Mouse (Mus musculus): ENCODE results near the gene Rps29. TPM values are rescaled to one million over a fixed set of nuclear protein-coding genes. Genes with fewer than 3 reads are reported as not detected.
A peak's percentile ranks its signal among the peaks of the same experiment; 100 is the strongest.
"Not testable (repeated sequence)": the region's sequence is repeated elsewhere in the genome, so short reads cannot be mapped to it uniquely, and the experiment has no call there.

The Rps29 gene
- polyA plus RNA-seq, 1 experiment = 1,265 TPM

DNA sequence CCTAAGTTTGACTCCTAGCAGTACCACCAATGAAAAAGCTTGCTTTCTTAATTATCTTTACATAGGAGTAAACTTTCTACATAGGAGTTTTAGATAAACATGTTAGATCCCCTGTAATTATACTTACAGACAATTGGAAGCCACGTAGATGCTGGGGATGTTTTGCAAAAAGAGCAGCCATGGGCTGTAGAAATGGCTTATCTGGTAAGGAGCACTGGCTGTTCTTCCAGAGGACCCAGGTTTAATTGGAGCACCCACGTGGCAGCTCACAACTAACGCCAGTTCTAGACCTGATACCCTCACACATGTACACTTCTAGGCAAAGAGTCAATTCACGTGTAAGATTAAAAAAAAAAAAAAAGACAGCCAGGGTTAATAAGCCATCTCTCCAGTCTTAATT, 22.8 kb upstream of the Rps29 start:
- no peak for DNase-seq (ENCODE audit: extremely low spot score in 1 of 2, low spot score in 1 of 2)

DNA sequence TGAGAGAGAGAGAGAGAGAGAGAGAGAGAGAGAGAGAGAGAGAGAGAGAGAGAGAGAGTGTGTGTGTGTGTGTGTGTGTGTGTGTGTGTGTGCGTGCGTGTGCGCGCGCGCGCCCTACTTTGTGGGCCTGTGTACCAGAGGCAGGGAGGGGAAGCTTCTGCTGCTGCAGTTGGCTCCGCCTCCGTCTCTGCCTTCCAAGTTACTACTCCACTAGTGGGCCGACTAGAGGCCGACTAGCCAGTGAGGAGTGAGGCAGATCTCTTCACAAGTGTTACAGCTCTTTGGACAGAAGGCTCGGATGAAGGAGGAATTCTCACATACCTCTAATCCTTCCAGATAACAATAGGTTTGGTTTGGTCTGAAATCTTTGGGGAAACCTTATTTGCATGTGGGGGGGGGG, 20.4 kb upstream of the Rps29 start:
- DNase-seq (ENCODE audit: extremely low spot score in 1 of 2, low spot score in 1 of 2) = no peak

DNA sequence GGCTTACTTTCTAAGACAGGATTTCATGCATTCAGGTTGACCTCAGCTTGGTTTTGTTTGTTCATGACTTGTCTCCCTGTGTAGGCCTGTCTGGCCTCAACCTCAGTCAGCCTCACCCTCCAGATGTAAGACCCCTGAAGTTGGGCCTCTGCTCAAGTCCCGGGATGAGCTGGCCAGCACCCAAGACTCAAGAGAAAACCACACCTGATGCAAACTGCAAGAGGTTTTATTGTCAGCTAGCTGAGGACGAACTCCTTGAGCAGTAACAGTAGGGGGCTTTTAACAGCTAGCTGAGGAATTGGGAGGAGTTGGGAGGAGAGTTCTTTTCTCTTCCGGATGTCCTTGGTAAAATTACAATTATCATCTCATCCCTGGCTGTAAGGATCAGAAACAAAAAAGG, 18.5 kb upstream of the Rps29 start:
- DNase-seq (ENCODE audit: extremely low spot score in 1 of 2, low spot score in 1 of 2) = no peak

GRCm38 (mm10) chr12:69175975-69176374, 17.0 kb upstream of the Rps29 start:
- DNase-seq (ENCODE audit: extremely low spot score in 1 of 2, low spot score in 1 of 2) = no peak

- no peak for DNase-seq (ENCODE audit: extremely low spot score in 1 of 2, low spot score in 1 of 2)
Observed at GRCm38 (mm10) chr12:69171307-69171706, 12.3 kb upstream of the Rps29 start.

GRCm38 (mm10) chr12:69168461-69169106, 9.6 kb upstream of the Rps29 start, which contains the start of gene Lrr1:
Gene Lrr1 (plus strand): TSS chr12:69168814.
- peak; percentile 61 to 85 for DNase-seq (ENCODE audit: extremely low spot score in 1 of 2, low spot score in 1 of 2)

- no peak for DNase-seq (ENCODE audit: extremely low spot score in 1 of 2, low spot score in 1 of 2)
Observed at GRCm38 (mm10) chr12:69167656-69168460, 8.9 kb upstream of the Rps29 start.

DNA sequence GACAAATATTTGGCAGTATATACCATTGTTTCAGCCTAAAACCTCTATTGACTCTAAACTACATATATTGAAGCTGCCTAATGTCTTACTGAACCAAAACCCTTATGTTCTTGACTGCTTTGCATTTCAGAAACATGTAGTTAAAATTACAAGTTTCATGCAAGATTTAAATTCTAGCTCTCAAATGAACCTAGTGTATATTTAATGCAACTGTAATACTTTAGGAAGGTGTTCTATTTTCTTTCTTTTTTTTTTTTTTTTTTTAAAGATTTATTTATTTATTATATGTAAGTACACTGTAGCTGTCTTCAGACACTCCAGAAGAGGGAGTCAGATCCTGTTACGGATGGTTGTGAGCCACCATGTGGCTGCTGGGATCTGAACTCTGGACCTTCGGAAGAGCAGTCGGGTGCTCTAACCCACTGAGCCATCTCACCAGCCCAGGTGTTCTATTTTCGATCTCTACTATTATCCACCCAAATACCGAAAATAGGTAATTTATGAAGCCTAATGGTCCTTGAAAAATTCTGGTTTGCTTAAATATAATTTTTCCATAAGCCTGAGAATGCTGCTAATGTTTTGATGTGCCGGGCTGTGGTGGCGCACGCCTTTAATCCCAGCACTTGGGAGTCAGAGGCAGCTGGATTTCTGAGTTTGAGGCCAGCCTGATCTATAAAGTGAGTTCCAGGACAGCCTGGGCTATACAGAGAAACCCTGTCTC, 8.0 kb upstream of the Rps29 start:
- not testable (repeated sequence) for DNase-seq (ENCODE audit: extremely low spot score in 1 of 2, low spot score in 1 of 2)

DNA sequence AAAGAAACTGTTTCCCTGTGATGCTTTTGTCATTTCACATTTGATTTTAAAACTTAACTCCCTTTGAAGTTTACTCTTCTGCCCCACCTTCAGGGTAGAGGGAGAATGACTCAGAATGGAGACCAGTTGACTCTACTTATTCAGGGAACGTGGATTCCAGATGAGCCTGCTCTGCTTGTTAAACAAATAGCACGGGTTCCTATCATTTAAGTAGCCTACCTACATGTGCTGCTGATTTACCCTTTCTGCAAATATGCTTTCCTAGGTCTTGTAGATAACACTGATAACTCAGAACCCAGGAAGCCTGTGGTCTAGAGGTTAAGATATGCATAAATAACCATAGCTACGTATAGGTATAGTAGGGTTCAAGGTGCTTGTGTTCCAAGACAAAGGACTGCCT, 5.9 kb upstream of the Rps29 start:
- no peak for DNase-seq (ENCODE audit: extremely low spot score in 1 of 2, low spot score in 1 of 2)

DNA sequence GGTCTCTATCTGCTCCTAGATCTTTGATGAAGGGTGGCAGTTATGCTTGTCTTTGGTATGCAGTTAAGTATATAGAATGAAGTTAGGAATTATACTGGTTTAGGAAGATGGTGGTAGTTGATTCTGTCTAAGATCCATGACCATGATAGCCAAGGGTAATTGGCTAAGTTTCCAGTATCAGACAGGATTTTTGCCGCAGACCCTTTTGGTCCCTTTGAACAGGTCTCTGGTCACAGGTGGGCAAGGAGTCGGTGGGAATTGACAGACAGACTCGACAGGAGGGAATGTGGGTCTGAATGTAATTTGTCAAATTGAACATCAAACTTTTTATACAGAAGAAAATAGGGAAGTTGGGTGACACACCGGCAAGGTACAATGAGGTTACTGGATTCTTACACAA, 4.6 kb upstream of the Rps29 start:
- DNase-seq (ENCODE audit: extremely low spot score in 1 of 2, low spot score in 1 of 2) = not testable (repeated sequence)

DNA sequence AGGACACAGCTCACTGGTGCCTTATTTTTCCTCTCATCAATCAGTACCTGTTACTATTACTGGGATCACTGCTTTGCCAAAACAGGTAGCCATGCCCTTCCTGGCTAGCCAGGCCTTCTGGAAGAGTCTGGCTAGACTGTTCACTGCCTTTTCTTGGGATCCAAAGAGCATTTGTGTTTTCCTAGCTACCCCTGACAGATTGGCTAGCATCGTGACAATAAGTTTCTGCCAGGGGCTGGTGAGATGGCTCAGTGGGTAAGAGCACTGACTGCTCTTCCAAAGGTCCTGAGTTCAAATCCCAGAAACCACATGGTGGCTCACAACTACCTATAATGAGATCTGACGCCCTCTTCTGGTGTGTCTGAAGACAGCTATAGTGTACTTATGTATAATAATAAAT, 1.7 kb upstream of the Rps29 start:
- DNase-seq (ENCODE audit: extremely low spot score in 1 of 2, low spot score in 1 of 2) = not testable (repeated sequence)

GRCm38 (mm10) chr12:69159578-69159940, 573 bp upstream of the Rps29 start:
- DNase-seq (ENCODE audit: extremely low spot score in 1 of 2, low spot score in 1 of 2) = peak in 1 of 2 experiments; percentile 72

DNA sequence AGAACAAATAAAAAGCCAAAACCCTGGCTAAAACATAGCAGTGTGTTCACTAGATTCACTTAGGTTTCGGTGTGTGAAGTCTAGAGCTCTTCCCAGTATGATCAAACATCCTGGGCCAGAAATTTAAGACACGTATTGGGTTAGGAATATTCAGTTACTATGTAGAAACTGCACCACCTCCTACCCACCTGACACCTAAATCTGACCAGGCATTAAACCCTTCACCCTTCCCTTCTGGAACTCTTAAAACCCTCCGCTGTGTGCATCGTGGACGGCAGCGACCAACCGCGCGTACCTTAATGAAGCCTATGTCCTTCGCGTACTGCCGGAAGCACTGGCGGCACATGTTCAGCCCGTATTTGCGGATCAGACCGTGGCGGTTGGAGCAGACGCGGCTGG, 621 bp downstream of the Rps29 start:
- peak in 1 of 2 experiments; percentile 14 for DNase-seq (ENCODE audit: extremely low spot score in 1 of 2, low spot score in 1 of 2)

GRCm38 (mm10) chr12:69157107-69157506, 1.9 kb downstream of the Rps29 start:
- no peak for DNase-seq (ENCODE audit: extremely low spot score in 1 of 2, low spot score in 1 of 2)

GRCm38 (mm10) chr12:69156436-69156835, 2.5 kb downstream of the Rps29 start:
- no peak for DNase-seq (ENCODE audit: extremely low spot score in 1 of 2, low spot score in 1 of 2)

DNA sequence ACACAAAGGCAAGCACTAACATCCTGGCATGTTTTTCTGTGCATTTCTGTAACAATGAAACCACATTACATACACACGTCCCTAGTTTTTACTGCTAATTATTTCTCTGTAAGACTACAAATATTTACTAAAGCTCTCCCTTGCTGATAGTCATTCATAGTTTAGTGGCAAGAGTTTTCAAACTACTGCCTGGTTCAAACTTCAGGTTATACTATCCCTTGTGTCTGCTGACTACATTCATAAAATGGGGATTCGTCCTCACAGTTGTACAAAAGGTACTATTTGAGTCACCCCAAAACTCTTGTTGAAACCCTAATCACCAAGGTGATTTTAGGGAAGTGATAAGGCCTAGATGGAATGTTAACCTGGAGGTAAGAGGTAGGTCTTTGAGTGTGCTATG, 3.1 kb downstream of the Rps29 start:
- DNase-seq (ENCODE audit: extremely low spot score in 1 of 2, low spot score in 1 of 2) = no peak

- no peak for DNase-seq (ENCODE audit: extremely low spot score in 1 of 2, low spot score in 1 of 2)
Observed at GRCm38 (mm10) chr12:69150049-69150448, 8.9 kb downstream of the Rps29 start.

DNA sequence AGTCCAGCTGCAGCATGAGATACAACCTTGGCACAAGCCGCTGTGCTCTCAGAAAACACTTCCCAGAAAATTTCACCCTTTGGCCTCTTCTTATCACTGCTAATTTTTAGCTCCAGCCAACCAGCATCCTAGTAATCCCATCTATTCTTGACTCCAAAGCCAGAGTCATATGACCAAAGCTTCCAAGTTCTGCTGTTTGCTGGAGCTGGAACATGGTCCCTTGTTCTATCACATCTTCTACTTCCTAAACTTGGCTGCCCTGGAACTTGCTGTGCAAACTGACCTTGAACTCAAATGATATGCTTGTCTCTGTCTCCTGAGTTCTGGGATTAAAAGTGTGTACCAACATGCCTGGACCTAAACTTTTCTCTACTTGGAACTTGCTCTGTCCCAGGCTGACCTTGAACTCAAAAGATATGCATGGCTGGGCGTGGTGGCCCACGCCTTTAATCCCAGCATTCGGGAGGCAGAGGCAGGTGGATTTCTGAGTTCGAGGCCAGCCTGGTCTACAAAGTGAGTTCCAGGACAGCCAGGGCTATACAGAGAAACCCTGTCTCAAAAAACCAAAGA, 11.7 kb downstream of the Rps29 start:
- DNase-seq (ENCODE audit: extremely low spot score in 1 of 2, low spot score in 1 of 2) = no peak

DNA sequence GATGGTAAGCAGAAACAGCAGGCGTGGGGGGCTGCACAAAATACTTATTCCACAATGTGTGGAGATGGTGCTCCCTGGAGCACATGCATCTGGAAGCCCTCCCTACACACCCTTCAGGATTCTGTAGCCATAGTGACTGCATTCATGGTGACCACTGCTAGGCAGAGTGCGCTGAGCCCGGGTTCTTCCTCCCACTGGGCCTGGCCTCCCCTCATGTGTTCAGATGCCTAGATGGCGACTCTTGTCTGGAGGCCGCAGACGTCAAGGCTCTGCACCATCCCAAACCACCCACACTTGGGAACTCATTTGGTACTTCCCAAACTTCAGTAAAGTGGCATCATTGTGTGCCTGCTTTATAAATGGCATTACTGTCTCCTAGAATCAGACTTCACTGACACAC, 15.5 kb downstream of the Rps29 start:
- DNase-seq (ENCODE audit: extremely low spot score in 1 of 2, low spot score in 1 of 2) = no peak

DNA sequence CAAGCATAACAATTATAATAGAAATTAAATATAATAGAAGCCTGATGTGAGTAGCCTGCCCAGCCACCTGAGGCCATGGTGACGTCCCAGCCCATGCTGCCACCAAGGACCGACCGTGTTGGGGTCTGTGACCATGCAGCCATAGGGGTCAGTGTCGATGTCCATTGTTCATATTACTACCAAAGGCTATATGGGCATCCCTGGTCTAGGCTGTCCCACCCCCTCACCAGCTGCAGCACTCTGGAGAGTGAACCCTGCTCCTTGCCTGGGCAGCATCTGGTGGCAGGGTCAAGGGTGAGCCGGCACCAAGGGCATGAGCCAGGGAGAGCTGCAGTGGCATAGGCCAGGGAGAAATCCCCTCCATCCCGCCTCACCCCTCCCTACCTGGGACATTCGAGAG, 19.1 kb downstream of the Rps29 start:
- no peak for DNase-seq (ENCODE audit: extremely low spot score in 1 of 2, low spot score in 1 of 2)

DNA sequence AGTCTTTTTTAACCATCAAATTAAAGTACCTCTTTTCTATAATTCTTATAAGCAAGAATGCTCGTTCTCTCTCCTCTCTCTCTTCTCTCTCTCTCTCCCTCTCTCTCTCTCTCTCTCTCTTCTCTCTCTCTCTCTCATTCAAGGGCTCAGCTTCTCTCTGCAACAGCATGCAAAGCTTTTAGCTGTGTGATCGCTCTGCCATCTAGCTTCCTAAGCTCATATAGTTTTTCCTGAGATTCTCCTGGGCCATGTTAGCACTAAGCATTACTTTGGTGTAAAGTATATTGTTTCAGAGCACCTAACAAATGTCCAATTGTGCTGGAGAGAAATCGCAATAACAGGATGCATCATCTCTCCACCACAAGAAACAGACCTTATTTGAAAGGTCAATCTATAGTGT, 19.8 kb downstream of the Rps29 start:
- no peak for DNase-seq (ENCODE audit: extremely low spot score in 1 of 2, low spot score in 1 of 2)
